In genomic region chr3:94837959-94838496, GRCm38 (mm10) we compare ENCODE assay signal across 8 mouse cellular contexts. TPM values are rescaled to one million over a fixed set of nuclear protein-coding genes. Genes with fewer than 3 reads are reported as not detected.
A peak's percentile ranks its signal among the peaks of the same experiment; 100 is the strongest.
DNase-seq lines count a peak whose midpoint lies in the region; ATAC-seq lines count a peak whose summit lies in the region.

No protein-coding gene starts in this region.

- peak overlapping the region; percentile 65 for H3K4me2 ChIP-seq in hindbrain, embryonic 16.5 days (ENCODE audit: low read length)

- peak overlapping the region; percentile 100 for H3K27ac ChIP-seq in hindbrain, embryonic 16.5 days (ENCODE audit: low read depth, low read length)

- WGBS in hindbrain, embryonic 16.5 days = 0% methylated on average over 19 of the region's 62 CpGs

- H3K4me3 ChIP-seq in hindbrain, embryonic 16.5 days (ENCODE audit: low read length) = peak overlapping the region; percentile 66

- peaks cover 12% of the 10 kb centered on the region for H3K4me1 ChIP-seq in hindbrain, embryonic 16.5 days (ENCODE audit: control insufficient read depth, insufficient read depth, low read depth, low read length)

- no peaks in the 10 kb centered on the region for H3K27me3 ChIP-seq in hindbrain, embryonic 16.5 days (replicated peaks; ENCODE audit: control insufficient read depth, insufficient read depth, low read length)

- peak overlapping the region; percentile 87 for H3K9ac ChIP-seq in hindbrain, embryonic 16.5 days (ENCODE audit: low read depth, low read length)

- peak; percentile 88 for ATAC-seq in hindbrain, embryonic 16.5 days

- no peaks in the 10 kb centered on the region for H3K9me3 ChIP-seq in hindbrain, embryonic 16.5 days (ENCODE audit: control insufficient read depth, low read length)

- no peaks in the 10 kb centered on the region for H3K36me3 ChIP-seq in hindbrain, embryonic 16.5 days (ENCODE audit: control insufficient read depth, insufficient read depth, low read length)

- peak; percentile 79 for DNase-seq in T-cell, adult 2 months (ENCODE audit: low spot score)
- DNase-seq in cerebellum, postnatal 25 days = peak; percentile 90 to 92
- DNase-seq in gastrocnemius, adult 18-20 months (ENCODE audit: low spot score) = peak; percentile 75
- DNase-seq in left cerebral cortex, adult 18-20 months (ENCODE audit: low spot score in 2 of 2) = peak; percentile 86 to 91
- DNase-seq in lung, postnatal 4 days = peak; percentile 85 to 90
- peak; percentile 91 for DNase-seq in retina, postnatal 1 day
- peak; percentile 83 for DNase-seq in thymus, postnatal 4 days

RNA-seq across cellular contexts. Expression of gene Pogz, which starts 0.7 kb away (rescaled TPM):
- 10 to 100 TPM; 13.0 to 16.4 TPM for total RNA-seq in gastrocnemius, adult 18-20 months (2021)
- polyA plus RNA-seq in hindbrain, embryonic 16.5 days (2015; fragmentation: Nextera tagmentation; extraction: Ambion mirVana) = 16.4 and 17.3 TPM in 2 replicates
- total RNA-seq in left cerebral cortex, adult 18-20 months (2021) = 10 to 100 TPM; 53.4 to 54.2 TPM

RNA-seq across cellular contexts. Expression of gene Psmb4, which starts 48.7 kb away (rescaled TPM):
- total RNA-seq in gastrocnemius, adult 18-20 months (2021) = 100 to 1,000 TPM; 173 to 201 TPM
- 358 and 373 TPM in 2 replicates for polyA plus RNA-seq in hindbrain, embryonic 16.5 days (2015; fragmentation: Nextera tagmentation; extraction: Ambion mirVana)
- total RNA-seq in left cerebral cortex, adult 18-20 months (2021) = 100 to 1,000 TPM; 281 to 296 TPM

RNA-seq across cellular contexts. Expression of gene Cgn, which starts 51.7 kb away (rescaled TPM):
- under 1 TPM; 0.05 to 0.14 TPM for total RNA-seq in gastrocnemius, adult 18-20 months (2021)
- 14.4 and 15.4 TPM in 2 replicates for polyA plus RNA-seq in hindbrain, embryonic 16.5 days (2015; fragmentation: Nextera tagmentation; extraction: Ambion mirVana)
- 1 to 10 TPM; 3.2 to 3.6 TPM for total RNA-seq in left cerebral cortex, adult 18-20 months (2021)

Comparison
In these comparisons a context has a peak if more than half of its experiments do, and no peak if none do; other contexts are left out.
1. Peak in every context shown above with its lines: DNase-seq, ATAC-seq, H3K4me3 ChIP-seq and H3K27ac ChIP-seq.